Mouse (Mus musculus) forelimb bud, embryonic 11.5 days (tissue): ENCODE data around the gene Atp8b3.

Experiments used
- DNase-seq: peaks from one replicate; pipeline ENCODE4 v3.0.0-alpha.2; 2012; ENCODE audit warnings: low read depth, low spot score

Gene Atp8b3

DNA sequence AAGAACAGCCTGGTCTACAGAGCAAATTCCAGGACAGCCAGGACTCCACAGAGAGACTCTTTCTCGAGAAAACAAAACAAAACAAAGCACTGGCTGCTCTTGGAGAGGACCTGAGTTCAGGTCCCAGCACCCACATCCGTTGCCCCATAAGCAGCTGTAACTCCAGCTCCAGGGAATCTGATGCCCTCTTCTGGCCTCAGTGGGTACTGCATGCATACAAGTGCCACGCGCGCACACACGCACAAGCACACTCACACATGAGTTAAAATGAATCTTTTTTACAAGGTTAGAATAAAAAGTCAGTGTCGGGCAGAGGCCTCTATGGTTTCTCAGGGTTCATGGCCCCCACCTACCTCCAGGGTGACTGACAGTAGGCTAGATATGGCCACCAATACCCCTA lies 15.6 kb downstream of the Atp8b3 start:
- DNase-seq: no peak

DNA sequence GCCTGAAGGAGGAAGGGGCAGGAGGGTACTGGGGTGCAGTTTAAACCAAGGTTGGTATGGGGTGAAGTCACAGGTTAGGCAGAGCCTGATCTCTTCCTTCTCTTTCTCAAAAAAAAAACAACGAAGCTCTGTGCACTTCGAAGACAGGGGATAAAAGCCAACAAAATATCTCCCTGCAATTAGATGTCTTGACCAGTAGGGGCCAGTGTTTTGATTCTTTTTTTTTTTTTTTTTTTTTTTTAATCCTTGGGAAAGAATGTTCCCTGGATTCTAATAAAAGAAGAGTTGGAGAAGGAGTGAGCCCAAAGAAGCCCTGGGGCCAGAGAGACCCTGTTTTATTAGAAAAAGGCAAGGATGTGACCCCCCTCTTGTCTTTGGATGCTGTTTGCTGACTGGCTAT lies 19.6 kb downstream of the Atp8b3 start:
- DNase-seq: no peak

- no peak for DNase-seq
Measured at GRCm38 (mm10) chr10:80513739-80514138, 25.2 kb downstream of the Atp8b3 start.

DNA sequence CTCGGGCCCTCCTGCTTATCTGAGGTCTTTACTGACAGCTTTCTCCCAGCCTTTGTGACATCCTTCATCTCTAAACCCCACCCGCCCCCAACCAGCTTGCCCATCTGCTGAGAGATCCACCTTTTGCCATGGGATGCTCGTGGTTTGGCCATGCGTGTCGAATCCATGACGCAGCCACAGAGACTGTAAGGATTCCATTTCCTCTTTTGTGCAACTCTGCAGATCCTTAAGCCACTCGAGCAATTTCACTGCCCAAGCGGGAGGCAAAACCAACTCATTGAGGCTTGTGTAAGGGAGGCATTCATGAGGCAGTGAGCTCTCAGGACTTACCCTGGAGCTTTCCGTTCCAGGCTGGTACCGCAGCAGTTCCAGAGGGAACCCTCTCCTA lies 28.7 kb downstream of the Atp8b3 start:
- DNase-seq: no peak

GRCm38 (mm10) chr10:80509412-80510272 lies 29.3 kb downstream of the Atp8b3 start:
- peak; percentile 82 for DNase-seq

GRCm38 (mm10) chr10:80506222-80506621 lies 32.7 kb downstream of the Atp8b3 start:
- DNase-seq: peak; percentile 68

DNA sequence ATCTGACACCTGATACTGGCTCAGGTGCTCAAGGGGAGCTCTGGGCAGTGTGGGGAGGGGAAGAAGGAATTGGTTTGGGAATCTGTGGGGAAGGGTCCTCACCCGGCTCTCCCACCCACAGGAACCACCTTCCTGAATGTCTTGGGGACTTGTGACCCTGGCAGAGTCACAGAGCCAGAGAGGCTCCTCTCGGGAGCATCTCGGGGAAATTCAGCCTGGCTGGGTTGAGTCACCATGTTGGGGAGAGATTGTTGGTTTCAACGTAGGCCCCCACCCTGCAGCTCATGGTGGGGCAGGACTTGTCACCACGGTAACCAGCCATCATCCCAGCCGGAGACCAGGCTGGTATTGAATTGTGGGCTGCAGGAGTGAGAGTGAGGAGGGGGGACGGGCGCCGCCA lies 34.2 kb downstream of the Atp8b3 start:
- DNase-seq: no peak

DNA sequence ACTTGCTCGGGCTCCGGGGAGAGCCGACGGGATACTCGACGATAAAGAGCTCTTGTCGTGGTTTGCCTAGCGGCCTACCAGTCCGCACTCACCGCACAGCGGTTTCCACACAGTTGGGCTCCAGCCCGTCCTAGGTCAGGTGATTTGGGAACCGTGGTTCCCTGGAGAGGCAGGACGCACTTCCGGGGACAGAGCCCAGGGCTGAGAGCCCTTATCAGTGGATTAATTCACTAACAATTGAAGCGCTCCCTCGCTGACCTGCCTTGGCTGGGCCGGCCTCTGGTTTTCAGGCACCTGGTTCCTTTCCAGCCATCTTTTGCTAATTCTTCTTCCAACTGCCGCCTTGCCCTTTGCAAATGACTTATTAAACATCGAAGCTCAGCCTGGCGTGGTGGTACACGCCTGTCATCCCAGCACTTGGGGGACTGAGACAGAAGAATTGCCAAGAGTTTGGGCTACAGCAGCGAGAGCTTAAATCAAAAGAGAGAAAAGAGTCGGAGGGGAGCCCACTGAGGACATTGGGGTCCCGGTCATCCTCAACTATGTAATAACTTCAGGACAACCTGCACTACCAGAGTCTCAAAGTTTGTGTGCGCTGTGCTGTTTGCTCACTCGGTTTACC lies 35.2 kb downstream of the Atp8b3 start:
- no peak for DNase-seq

- no peak for DNase-seq
Measured at GRCm38 (mm10) chr10:80502819-80503314, 36.1 kb downstream of the Atp8b3 start.

DNA sequence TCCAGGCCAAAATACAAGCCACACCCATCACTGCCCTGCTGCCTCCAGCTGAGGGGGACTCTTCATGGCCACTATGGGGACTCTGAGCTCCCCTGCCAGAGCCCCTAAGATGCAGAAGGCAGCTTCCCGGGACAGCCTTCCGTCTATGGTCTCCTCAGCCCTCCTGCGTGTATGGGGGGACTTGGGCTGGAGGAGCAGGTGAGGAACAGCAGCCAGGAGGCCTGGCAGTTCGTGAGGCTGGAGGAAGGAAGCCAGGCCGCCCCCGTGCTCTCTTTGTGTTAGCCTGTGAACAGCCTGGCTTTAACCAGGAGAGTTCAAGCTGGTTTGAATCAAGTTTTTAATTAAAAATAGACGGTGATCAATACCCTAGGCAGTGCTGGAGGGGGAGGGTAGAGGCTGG lies 36.6 kb downstream of the Atp8b3 start:
- DNase-seq: no peak

- no peak for DNase-seq
Measured at GRCm38 (mm10) chr10:80496421-80496820, 42.5 kb downstream of the Atp8b3 start.

GRCm38 (mm10) chr10:80495901-80496300 lies 43.0 kb downstream of the Atp8b3 start:
- no peak for DNase-seq

- no peak for DNase-seq
Measured at GRCm38 (mm10) chr10:80494732-80495131, 44.2 kb downstream of the Atp8b3 start, which contains the start of gene Onecut3. Gene Onecut3 (plus strand): TSS chr10:80494835.

- no peak for DNase-seq
Measured at GRCm38 (mm10) chr10:80490051-80490450, 48.9 kb downstream of the Atp8b3 start.

DNA sequence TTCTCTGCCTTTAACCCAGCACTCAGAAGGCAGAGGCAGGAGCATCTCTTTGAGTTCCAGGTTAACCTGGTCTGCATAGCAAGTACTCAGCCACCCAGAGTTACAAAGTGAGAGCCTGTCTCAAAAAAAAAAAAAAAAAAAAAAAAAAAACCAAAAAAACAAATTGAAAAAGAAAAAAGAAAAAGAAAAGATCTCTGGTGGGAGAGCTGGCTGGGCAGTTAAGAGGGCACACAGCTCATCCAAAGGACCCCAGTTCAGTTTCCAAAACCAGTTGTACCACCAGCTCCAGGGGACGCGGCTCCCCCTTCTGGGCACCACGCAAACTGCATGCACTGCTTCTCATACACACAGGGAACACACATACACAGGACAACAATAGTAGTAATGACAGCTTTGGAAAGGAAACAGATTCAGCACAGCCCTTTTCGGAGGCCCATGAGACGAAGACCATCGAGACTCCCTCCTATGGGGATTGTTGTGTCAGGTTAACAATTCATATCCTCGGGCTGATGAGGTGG lies 52.0 kb downstream of the Atp8b3 start:
- no peak for DNase-seq

DNA sequence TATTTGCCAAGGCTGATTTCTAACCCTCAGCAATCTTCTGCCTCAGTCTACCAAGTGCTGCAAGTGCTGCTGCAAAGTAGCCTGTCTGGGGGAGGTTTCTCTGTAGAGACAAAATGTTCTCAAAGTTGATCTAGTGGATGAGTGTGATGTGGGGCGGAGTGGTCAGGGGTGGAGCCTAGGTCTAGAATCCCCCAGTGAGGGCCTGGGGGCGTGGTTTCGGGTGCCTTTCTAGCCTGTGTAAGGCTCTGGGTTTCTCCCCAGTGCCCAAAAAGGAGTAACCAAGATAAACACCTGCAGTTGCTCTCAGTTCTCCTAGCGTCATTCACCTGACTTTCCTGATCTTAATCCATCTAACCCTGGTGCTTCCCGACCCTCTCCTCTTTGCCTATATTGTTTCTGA lies 57.9 kb downstream of the Atp8b3 start:
- DNase-seq: no peak

DNA sequence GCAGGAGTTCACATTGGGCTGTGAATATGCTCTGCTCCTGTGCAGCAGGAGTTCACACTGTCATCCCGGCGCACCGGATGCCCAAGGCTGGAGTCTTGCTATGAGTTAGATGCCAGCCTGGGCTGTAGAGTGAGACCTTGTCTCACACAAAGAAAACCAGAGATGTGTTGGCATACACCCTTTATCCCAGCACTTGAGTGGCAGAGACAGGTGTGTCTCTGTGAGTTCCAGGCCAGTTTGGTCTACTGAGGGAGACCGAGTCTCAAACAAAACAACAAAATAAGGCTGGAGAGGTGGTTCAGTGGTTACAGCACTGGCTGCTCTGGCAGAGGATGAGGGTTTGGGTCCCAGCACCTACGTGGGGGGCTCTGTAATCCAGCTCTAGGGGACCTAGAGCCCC lies 60.4 kb downstream of the Atp8b3 start:
- DNase-seq: no peak

- DNase-seq: peak; percentile 85
Measured at GRCm38 (mm10) chr10:80475290-80475959, 63.5 kb downstream of the Atp8b3 start.
